Mouse (Mus musculus): ENCODE data around the gene Mief1. TPM values are rescaled to one million over a fixed set of nuclear protein-coding genes. Genes with fewer than 3 reads are reported as not detected.

Gene Mief1
- polyA plus RNA-seq, 1 experiment = 20.8 TPM

GRCm38 (mm10) chr15:80256242-80256641 is 22.4 kb downstream of the Mief1 start:
- no peak for DNase-seq (ENCODE audit: low read depth)
- TF ChIP-seq POLR2A (IDR thresholded peaks at IDR 0.05; ENCODE audit: borderline replicate concordance, extremely low read depth, insufficient read depth, insufficient read length, poor library complexity, severe bottlenecking) = no peak
- no peak for TF ChIP-seq CTCF (IDR thresholded peaks at IDR 0.05; ENCODE audit: borderline replicate concordance, extremely low read depth, insufficient read depth, insufficient read length)

GRCm38 (mm10) chr15:80256656-80257601 is 23.1 kb downstream of the Mief1 start:
- no peak for DNase-seq (ENCODE audit: low read depth)
- no peak for TF ChIP-seq POLR2A (IDR thresholded peaks at IDR 0.05; ENCODE audit: borderline replicate concordance, extremely low read depth, insufficient read depth, insufficient read length, poor library complexity, severe bottlenecking)
- TF ChIP-seq CTCF (IDR thresholded peaks at IDR 0.05; ENCODE audit: borderline replicate concordance, extremely low read depth, insufficient read depth, insufficient read length) = no peak

- DNase-seq (ENCODE audit: low read depth) = peak; percentile 50
- TF ChIP-seq POLR2A (IDR thresholded peaks at IDR 0.05; ENCODE audit: borderline replicate concordance, extremely low read depth, insufficient read depth, insufficient read length, poor library complexity, severe bottlenecking) (no peak), CTCF (IDR thresholded peaks at IDR 0.05; ENCODE audit: borderline replicate concordance, extremely low read depth, insufficient read depth, insufficient read length) (no peak)
Observed at GRCm38 (mm10) chr15:80257602-80258239, 23.9 kb downstream of the Mief1 start.

GRCm38 (mm10) chr15:80258240-80259170 is 24.7 kb downstream of the Mief1 start:
- no peak for TF ChIP-seq POLR2A (IDR thresholded peaks at IDR 0.05; ENCODE audit: borderline replicate concordance, extremely low read depth, insufficient read depth, insufficient read length, poor library complexity, severe bottlenecking)
- TF ChIP-seq CTCF (IDR thresholded peaks at IDR 0.05; ENCODE audit: borderline replicate concordance, extremely low read depth, insufficient read depth, insufficient read length) = no peak
- no peak for DNase-seq (ENCODE audit: low read depth)

- DNase-seq (ENCODE audit: low read depth) = no peak
- no peak for TF ChIP-seq POLR2A (IDR thresholded peaks at IDR 0.05; ENCODE audit: borderline replicate concordance, extremely low read depth, insufficient read depth, insufficient read length, poor library complexity, severe bottlenecking)
- TF ChIP-seq CTCF (IDR thresholded peaks at IDR 0.05; ENCODE audit: borderline replicate concordance, extremely low read depth, insufficient read depth, insufficient read length) = no peak
Observed at GRCm38 (mm10) chr15:80259406-80260045, 25.7 kb downstream of the Mief1 start.

GRCm38 (mm10) chr15:80260677-80261076 is 26.9 kb downstream of the Mief1 start:
- DNase-seq (ENCODE audit: low read depth) = peak; percentile 86
- TF ChIP-seq POLR2A (IDR thresholded peaks at IDR 0.05; ENCODE audit: borderline replicate concordance, extremely low read depth, insufficient read depth, insufficient read length, poor library complexity, severe bottlenecking) = no peak
- TF ChIP-seq CTCF (IDR thresholded peaks at IDR 0.05; ENCODE audit: borderline replicate concordance, extremely low read depth, insufficient read depth, insufficient read length) = peak; percentile 99

GRCm38 (mm10) chr15:80261100-80261499 is 27.3 kb downstream of the Mief1 start:
- TF ChIP-seq CTCF (IDR thresholded peaks at IDR 0.05; ENCODE audit: borderline replicate concordance, extremely low read depth, insufficient read depth, insufficient read length) (no peak), POLR2A (IDR thresholded peaks at IDR 0.05; ENCODE audit: borderline replicate concordance, extremely low read depth, insufficient read depth, insufficient read length, poor library complexity, severe bottlenecking) (no peak)

GRCm38 (mm10) chr15:80263610-80264575 is 30.1 kb downstream of the Mief1 start, which contains the start of gene Rps19bp1:
Gene Rps19bp1 (minus strand): TSS chr15:80264315.
- TF ChIP-seq POLR2A (IDR thresholded peaks at IDR 0.05; ENCODE audit: borderline replicate concordance, extremely low read depth, insufficient read depth, insufficient read length, poor library complexity, severe bottlenecking) = peak; percentile 58; the same call in 1 of the 2 replicates
- TF ChIP-seq CTCF (IDR thresholded peaks at IDR 0.05; ENCODE audit: borderline replicate concordance, extremely low read depth, insufficient read depth, insufficient read length) = no peak
- peak; percentile 97 for DNase-seq (ENCODE audit: low read depth)

More at GRCm38 (mm10) chr15:80261100-80261499, 27.3 kb downstream of the Mief1 start:
- DNase-seq (ENCODE audit: low read depth) = no peak

GRCm38 (mm10) chr15:80266281-80266680 is 32.5 kb downstream of the Mief1 start:
- DNase-seq (ENCODE audit: low read depth) = peak; percentile 91
- TF ChIP-seq POLR2A (IDR thresholded peaks at IDR 0.05; ENCODE audit: borderline replicate concordance, extremely low read depth, insufficient read depth, insufficient read length, poor library complexity, severe bottlenecking) (no peak), CTCF (IDR thresholded peaks at IDR 0.05; ENCODE audit: borderline replicate concordance, extremely low read depth, insufficient read depth, insufficient read length) (peak; percentile 85)
